Mouse (Mus musculus) brown adipose tissue, adult 24 weeks (tissue): Measurements from ENCODE around the gene Chrd. TPM values are rescaled to one million over a fixed set of nuclear protein-coding genes. Genes with fewer than 3 reads are reported as not detected.

Experiments used
- polyA plus RNA-seq: library from polyadenylated mRNA; stranded (reverse); fragments of >200 nt; gene quantifications from 2 replicates; pipeline ENCODE4 v1.2.4, GENCODE M21; 2012; ENCODE audit not compliant: missing spikeins, insufficient read depth, insufficient read length

The Chrd gene
- polyA plus RNA-seq, 1 experiment: 0.71 TPM

Other genes with a start within 250 kb of the Chrd start
- 35.8 and 42.2 TPM in 2 replicates for gene Eif2b5, start 234.3 kb upstream of the Chrd start, polyA plus RNA-seq
- 19.9 and 25.2 TPM in 2 replicates for gene Dvl3, start 216.1 kb upstream of the Chrd start, polyA plus RNA-seq
- 73.6 and 86.4 TPM in 2 replicates for gene Ap2m1, start 197.6 kb upstream of the Chrd start, polyA plus RNA-seq
- gene Abcf3, start 184.6 kb upstream of the Chrd start, polyA plus RNA-seq: 43.3 and 44.3 TPM in 2 replicates
- not detected in 2 replicates for gene Vwa5b2, start 143.7 kb upstream of the Chrd start, polyA plus RNA-seq
- 3.6 and 8.2 TPM in 2 replicates for gene Eef1akmt4, start 121.5 kb upstream of the Chrd start, polyA plus RNA-seq
- not detected in 2 replicates for gene Gm49333, start 121.5 kb upstream of the Chrd start, polyA plus RNA-seq
- 15.9 and 17.3 TPM in 2 replicates for gene Alg3, start 121.4 kb upstream of the Chrd start, polyA plus RNA-seq
- gene Camk2n2, start 111.8 kb upstream of the Chrd start, polyA plus RNA-seq: 0.88 and 4.0 TPM in 2 replicates
- gene Ece2, start 103.3 kb upstream of the Chrd start, polyA plus RNA-seq: not detected in 2 replicates
- 120 and 145 TPM in 2 replicates for gene Psmd2, start 81.5 kb upstream of the Chrd start, polyA plus RNA-seq
- 168 and 178 TPM in 2 replicates for gene Eif4g1, start 64.8 kb upstream of the Chrd start, polyA plus RNA-seq
- 1.5 and 3.8 TPM in 2 replicates for gene Fam131a, start 39.9 kb upstream of the Chrd start, polyA plus RNA-seq
- gene Polr2h, start 15.5 kb upstream of the Chrd start, polyA plus RNA-seq: 21.2 and 22.7 TPM in 2 replicates
- 0.67 TPM in 1 of 2 replicates, not detected in the other for gene Clcn2, start 15.4 kb upstream of the Chrd start, polyA plus RNA-seq
- gene Thpo, start 1.4 kb downstream of the Chrd start, polyA plus RNA-seq: not detected in 2 replicates